Mouse (Mus musculus) olfactory bulb, adult 2 months (tissue): ENCODE results near the gene Muc4. TPM values are rescaled to one million over a fixed set of nuclear protein-coding genes. Genes with fewer than 3 reads are reported as not detected.

ENCODE experiments used
- H3K27ac ChIP-seq: fragments of 200-500 bp; 2 replicates; pipeline ENCODE4 v1.5.1; 2012; ENCODE audit warnings: low read depth, low read length; ENCODE audit not compliant: insufficient read depth
- H3K4me1 ChIP-seq: fragments of 200-500 bp; 2 replicates; pipeline ENCODE4 v1.6.1; 2012; ENCODE audit warnings: low read length; ENCODE audit not compliant: control insufficient read depth, insufficient read depth
- H3K4me3 ChIP-seq: fragments of 200-500 bp; 2 replicates; pipeline ENCODE4 v1.5.1; 2012; ENCODE audit warnings: mild to moderate bottlenecking, low read depth, low read length, moderate library complexity; ENCODE audit not compliant: insufficient read depth
- CTCF ChIP-seq: fragments of 200-500 bp; IDR thresholded peaks from 2 replicates; pipeline ENCODE4 v1.5.1; 2012; ENCODE audit warnings: low read depth, mild to moderate bottlenecking, low read length, moderate library complexity; ENCODE audit not compliant: insufficient read depth
- POLR2A ChIP-seq: fragments of 200-500 bp; IDR thresholded peaks from 2 replicates; pipeline ENCODE4 v1.6.1; 2012; ENCODE audit warnings: mild to moderate bottlenecking, low read depth, low read length, moderate library complexity; ENCODE audit not compliant: insufficient read depth
- WGBS: fragments of 180-500 bp; shearing (Covaris S2); methylation state at CpG from one replicate; pipeline ENCODE4 v1.1.7; 2018; 5-methylcytosine and 5-hydroxymethylcytosine counted together
- polyA plus RNA-seq: library from polyadenylated mRNA; stranded (reverse); fragments of >200 nt; gene quantifications from 2 replicates; pipeline ENCODE4 v1.2.4, GENCODE M21; 2012; ENCODE audit warnings: low replicate concordance; ENCODE audit not compliant: missing spikeins, insufficient read depth, insufficient read length

Gene Muc4
- polyA plus RNA-seq, 1 experiment = not detected

DNA sequence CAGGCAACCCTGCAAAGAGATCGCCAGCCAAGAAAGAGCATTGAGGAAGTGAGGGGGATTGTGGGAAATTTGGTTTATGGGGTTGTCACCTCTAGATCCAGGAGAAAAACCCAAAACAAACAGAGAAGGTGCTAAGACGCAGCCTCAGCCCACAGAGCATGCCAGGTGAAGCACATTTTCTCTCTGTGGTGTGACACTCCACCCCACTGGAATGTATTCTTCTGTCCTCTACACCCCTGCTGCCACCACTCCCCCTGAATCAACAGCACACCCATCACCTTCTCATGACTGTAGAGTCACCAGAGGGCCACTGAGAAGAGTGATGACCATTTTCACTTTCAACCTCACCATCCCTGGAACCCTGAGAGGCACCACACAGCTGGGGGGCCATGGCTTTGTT, 7.0 kb downstream of the Muc4 start:
- WGBS = 96% methylated on average over 2 of the region's 2 CpGs
- Histone ChIP-seq H3K4me1 (peaks cover 3% of the 10 kb centered on the region; the same call in 1 of the 2 replicates), H3K27ac (no peak overlapping the region), H3K4me3 (no peak overlapping the region)
- TF ChIP-seq CTCF = no peak
- TF ChIP-seq POLR2A = no peak

DNA sequence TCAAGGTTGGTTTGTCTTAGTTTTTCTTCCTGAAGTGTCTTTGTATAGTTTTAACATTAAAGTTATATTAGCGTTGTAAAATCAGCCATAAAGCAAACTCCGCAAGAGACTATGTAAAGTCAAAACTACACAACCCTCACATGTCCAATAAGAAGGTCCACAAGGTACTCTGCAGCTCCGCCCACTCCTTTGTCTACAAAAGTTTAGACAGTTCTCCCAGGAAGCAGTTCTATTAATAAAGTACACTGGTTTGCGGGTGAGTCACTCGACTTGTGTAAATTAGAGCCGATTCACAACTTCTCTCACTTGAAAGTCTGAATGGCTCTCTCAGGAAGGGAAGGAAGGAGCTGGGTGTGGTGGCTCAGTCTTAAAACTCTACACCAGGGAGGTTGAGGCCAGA, 10.2 kb downstream of the Muc4 start:
- Histone ChIP-seq H3K27ac (no peak overlapping the region), H3K4me1 (peaks cover 3% of the 10 kb centered on the region; the same call in 1 of the 2 replicates), H3K4me3 (no peak overlapping the region)
- WGBS = 49% methylated on average over 6 of the region's 6 CpGs
- no peak for TF ChIP-seq CTCF
- no peak for TF ChIP-seq POLR2A

DNA sequence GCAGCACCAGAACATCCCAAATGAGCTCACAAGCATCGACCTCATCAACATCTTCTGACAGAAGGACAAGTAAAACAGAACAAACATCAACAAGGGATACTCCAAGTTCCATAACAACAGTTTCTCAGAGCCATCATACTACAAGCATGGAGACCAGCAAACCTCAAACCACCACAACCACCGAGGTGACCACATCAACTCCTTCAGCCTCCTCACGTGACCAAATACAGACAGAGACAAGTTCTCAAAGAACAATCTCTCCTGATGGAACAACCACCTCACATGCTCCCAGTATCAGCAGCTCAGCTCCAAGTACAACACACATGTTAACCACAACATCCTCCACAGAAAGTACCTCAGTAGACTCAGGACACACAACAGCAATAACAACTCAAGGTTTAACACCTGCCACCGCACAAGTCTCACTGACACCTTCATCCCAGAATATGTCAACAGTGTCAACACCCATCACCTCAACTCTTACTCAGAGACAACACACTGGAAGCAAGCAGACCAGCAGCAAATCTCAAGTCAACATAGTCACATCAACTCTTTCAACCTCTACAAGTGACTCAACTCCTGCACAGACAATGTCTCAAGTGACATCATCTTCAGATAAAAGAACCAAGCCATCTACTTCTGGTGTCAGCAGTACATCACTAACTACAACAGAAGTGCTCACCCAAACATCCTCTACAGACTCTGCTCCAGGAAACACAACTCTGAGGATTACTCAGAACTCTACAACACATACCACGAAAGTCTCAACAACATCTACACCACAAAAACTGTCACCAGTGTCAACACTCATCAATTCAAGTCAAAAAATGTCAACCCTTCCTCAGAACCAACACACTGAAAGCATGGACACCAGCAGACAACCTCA, 14.8 kb downstream of the Muc4 start:
- WGBS = 86% methylated on average over 5 of the region's 5 CpGs

DNA sequence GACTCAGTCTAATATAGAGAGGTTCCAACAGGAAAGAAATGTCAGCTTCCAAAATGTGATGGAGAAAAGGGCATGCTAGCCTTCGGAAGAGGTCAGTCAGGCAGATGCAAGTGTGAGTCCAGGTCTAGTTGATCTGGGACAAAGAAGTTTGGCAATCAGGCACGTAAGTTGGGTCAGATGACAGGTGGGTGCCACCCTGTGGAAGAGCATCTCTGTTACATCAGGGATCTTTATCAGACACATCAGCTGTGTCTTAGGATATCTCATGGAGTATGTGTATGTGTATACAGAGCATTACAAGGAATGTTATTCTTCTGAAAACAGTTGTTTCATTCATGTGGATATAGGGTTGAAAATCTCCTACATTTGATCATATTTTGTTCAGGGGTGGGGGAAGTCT, 28.9 kb downstream of the Muc4 start:
- H3K27ac ChIP-seq = no peak overlapping the region
- H3K4me1 ChIP-seq = no peaks in the 10 kb centered on the region
- no peak for TF ChIP-seq CTCF
- no peak for TF ChIP-seq POLR2A
- H3K4me3 ChIP-seq = no peak overlapping the region
- 92% methylated on average over 2 of the region's 2 CpGs for WGBS

More for the DNA sequence above, 14.8 kb downstream of the Muc4 start:
- Histone ChIP-seq H3K4me1 (peaks cover 3% of the 10 kb centered on the region; the same call in 1 of the 2 replicates), H3K27ac (no peak overlapping the region), H3K4me3 (no peak overlapping the region)
- TF ChIP-seq CTCF (no peak), POLR2A (no peak)

DNA sequence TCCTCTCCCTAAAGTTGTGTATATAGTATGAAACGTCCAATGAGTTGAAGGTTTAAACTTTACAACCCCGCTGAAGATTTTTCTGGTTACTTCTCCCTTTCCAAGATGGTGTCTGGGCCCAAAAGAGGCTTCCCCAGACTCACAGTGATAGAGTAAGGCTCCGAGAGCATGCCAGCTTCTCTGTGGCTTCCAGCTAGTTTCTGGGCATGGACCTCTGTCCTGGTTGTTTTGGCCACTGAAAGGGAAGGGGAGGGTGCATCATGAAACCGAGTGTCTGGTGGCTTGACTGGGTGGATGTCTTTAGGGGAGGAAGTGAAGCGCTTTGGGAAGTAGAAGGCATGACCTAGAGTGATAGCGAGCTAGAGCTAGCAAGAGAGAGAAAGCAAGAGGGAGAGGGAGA, 29.3 kb downstream of the Muc4 start:
- no peak overlapping the region for H3K27ac ChIP-seq
- WGBS = 75% methylated on average over 6 of the region's 6 CpGs
- TF ChIP-seq POLR2A (no peak), CTCF (no peak)
- H3K4me1 ChIP-seq = no peaks in the 10 kb centered on the region
- no peak overlapping the region for H3K4me3 ChIP-seq

DNA sequence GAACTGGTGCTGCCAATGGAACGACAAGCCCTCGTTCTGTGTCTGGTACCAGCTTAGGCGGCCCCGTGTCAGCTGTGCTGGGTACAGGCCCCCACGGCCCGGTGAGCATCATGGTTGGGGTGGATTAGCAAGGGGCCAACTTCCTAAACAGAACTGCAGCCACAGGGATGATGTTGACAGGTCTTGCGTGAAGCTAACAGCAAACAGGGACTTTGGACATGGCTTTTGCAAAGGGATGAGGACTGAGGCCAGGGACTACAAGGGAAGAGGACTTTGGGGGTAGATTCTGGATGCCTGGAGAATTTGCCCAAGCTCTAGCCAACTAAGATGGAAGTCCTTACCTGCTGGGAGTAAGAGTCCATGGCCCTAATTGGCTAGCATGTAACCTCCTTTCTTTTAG, 31.2 kb downstream of the Muc4 start:
- 96% methylated on average over 7 of the region's 7 CpGs for WGBS
- Histone ChIP-seq H3K4me3 (no peak overlapping the region), H3K27ac (no peak overlapping the region), H3K4me1 (no peaks in the 10 kb centered on the region)
- TF ChIP-seq POLR2A (no peak), CTCF (no peak)

DNA sequence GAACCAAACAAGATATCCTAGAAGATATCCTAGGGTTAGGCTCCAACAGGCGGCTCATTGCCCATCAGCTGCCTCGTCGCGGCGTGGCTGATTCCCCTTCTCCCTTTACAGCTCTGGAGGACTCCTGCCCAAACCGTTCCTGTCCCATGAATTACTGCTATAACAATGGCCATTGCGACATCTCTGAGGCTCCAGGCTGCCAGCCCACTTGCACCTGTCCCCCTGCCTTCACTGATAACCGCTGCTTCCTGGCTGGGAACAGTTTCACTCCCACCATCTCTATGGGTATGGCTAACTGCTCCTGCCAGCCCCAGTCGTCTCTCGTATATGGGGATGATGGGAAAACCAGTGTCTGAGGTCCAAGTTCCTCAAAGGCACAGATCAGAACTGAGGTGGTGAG, 41.0 kb downstream of the Muc4 start:
- H3K27ac ChIP-seq = no peak overlapping the region
- WGBS = 85% methylated on average over 10 of the region's 10 CpGs
- no peak overlapping the region for H3K4me3 ChIP-seq
- no peaks in the 10 kb centered on the region for H3K4me1 ChIP-seq
- TF ChIP-seq POLR2A (no peak), CTCF (no peak)

DNA sequence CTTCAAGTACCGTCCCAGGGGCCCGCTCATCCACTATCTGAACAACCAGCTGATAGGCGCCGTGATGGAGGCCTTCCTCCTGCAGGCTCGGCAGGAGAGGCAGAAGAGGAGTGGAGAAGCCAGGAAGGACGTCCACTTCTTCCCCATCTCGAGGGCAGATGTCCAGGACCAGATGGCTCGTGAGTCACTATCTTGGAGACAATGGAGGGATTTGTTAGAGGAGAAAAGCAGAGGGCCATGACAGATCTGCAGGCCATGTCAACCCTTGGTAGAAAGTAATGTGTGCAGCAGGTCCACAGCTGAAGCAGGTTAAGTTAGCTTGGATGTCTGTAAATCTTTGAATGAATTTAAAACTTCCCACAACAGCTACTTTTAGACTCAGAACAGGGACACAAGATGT, 43.3 kb downstream of the Muc4 start:
- Histone ChIP-seq H3K4me1 (no peaks in the 10 kb centered on the region), H3K27ac (no peak overlapping the region), H3K4me3 (no peak overlapping the region)
- WGBS = 71% methylated on average over 8 of the region's 8 CpGs
- TF ChIP-seq CTCF = no peak
- no peak for TF ChIP-seq POLR2A

DNA sequence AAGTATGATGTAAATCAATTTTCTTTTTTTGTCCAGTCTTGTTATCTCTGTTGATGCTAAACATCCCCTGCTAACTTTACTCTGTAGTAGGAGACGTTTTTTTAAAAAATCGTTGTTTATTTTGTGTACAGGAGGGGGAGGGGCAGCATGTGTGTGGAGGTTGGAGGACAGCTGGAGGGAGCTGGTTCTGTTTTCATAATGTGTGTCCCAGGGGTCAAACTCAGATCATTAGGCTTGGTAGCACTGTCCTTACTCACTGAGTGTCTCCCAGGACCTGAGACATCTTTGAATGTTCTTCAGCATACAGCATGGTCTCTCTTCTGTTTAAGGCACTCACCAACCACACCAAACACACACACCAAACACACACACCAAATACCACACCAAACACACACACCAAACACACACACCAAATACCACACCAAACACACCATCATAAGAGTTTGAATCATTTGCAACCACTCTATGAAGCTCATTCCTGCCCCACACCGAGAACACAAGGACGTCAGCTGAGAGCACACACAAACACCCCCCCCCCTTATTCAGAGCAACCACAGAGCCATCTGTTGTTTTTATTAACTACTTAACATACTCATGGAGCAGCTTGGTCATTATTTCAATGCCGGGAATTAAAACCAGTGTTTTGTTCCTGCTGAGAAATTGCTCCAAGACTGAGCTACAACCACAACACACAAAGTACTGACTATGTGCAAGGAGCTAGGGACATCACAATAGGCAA, 47.8 kb downstream of the Muc4 start:
- Histone ChIP-seq H3K27ac (no peak overlapping the region), H3K4me3 (no peak overlapping the region), H3K4me1 (no peaks in the 10 kb centered on the region)
- TF ChIP-seq POLR2A = no peak
- no peak for TF ChIP-seq CTCF
- WGBS = 42% methylated on average over 5 of the region's 5 CpGs
